Mouse (Mus musculus) CD8-positive naive resting alpha-beta T cell, adult 2 months (primary cell): ENCODE results near the gene Ccdc105.

ENCODE experiments used
- DNase-seq, 2 experiments: peaks; one replicate each; pipeline ENCODE4 v3.0.0; 2022; ENCODE audit warnings: low read depth in 2 of 2, low spot score in 2 of 2

Gene Ccdc105

GRCm38 (mm10) chr10:78716231-78716630 lies 36.6 kb downstream of the Ccdc105 start:
- no peak for DNase-seq

- DNase-seq = no peak
These were observed 37.7 kb downstream of the Ccdc105 start for GRCm38 (mm10) chr10:78715156-78715555.

GRCm38 (mm10) chr10:78714129-78714528 lies 38.7 kb downstream of the Ccdc105 start:
- DNase-seq = no peak

- DNase-seq = no peak
These were observed 42.2 kb downstream of the Ccdc105 start for GRCm38 (mm10) chr10:78710706-78711105.

- DNase-seq = no peak
These were observed 52.0 kb downstream of the Ccdc105 start for GRCm38 (mm10) chr10:78700881-78701280.
